Mouse (Mus musculus) right cerebral cortex, postnatal 14 days (tissue): ENCODE measurements around the gene Ankk1.

Experiments used
- DNase-seq: peaks from one replicate; pipeline ENCODE4 v3.0.0; 2022

Ankk1 gene

DNA sequence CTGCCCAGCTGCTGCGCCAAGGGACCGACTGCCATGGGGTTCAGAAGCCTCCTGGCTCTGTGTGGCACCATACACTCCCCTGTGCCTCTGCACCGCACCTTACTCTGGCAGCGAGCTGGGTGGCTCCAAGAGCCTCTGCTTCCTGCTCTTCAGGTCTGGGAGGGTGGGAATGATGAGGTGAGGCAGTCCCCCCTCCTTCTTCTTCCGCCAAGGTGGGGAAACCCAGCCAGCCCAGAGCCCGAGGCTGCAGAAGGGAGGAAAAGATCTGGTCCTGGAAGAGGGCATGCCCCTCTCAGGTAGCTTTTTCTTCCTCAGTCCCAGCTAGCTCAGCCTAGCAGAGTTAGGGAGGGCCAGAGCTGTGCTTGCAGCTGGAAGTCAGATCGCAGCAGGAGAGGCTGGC is at the start of gene Ankk1:
Ankk1 (minus strand) TSS at position 101 of the 400 bp plus-strand sequence.
- no peak for DNase-seq

DNA sequence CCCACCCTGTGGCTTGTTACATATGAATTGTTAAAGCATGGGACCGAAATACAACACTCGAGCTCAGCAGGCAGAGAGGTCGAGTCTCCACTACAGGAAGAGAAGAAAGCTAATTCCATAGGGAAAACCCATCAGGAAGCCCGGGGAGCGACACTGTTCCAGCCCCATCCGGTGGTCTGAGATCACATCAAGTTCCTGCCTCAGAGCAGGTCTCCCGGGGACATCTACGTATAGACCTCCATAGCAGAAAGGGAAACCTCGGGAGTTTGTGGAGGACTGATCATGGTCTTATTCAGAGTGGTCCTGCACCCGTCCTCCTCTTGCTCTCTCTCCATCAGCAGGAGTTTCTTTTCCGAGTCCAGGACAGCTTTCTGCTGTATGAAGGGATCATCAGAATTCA is 45.3 kb upstream of the Ankk1 start:
- no peak for DNase-seq

DNA sequence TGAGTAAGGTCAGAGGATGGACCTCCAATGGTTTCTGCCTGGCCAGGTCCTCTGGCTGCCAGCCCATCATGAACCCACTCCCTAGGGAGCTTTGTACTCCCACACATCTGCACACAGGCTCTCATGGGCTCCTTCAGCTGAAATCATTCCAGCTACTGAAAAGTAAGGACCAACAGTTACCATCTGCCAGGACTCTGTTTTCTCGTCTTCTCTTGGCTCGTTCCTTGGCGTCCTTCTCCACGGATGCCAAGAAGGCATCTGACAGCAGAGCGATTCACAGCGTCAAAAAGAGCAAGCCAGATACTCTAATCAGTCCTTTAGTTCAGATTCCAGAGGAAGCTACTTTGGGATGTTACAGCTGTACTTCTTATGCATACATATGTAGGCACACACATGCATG is 44.1 kb upstream of the Ankk1 start:
- no peak for DNase-seq

DNA sequence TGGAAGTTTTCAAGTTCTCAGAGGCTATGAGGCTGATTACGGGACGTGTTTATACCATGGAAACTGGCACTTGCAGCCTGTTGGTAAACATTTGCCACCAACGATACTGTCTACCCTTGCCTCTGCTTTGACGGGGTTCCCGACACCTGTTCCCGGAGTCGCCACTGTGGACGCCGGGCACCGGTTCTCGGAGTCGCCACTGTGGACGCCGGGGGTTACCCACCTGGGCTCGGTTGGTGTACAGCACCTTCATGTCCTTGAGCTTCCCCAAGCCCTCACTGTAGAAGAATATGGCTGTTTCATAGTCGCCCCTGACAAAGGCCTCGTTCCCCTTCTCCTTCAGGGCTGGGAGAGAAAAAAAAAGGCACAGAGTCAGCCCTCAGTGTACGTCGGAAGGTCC is 43.2 kb upstream of the Ankk1 start:
- no peak for DNase-seq

DNA sequence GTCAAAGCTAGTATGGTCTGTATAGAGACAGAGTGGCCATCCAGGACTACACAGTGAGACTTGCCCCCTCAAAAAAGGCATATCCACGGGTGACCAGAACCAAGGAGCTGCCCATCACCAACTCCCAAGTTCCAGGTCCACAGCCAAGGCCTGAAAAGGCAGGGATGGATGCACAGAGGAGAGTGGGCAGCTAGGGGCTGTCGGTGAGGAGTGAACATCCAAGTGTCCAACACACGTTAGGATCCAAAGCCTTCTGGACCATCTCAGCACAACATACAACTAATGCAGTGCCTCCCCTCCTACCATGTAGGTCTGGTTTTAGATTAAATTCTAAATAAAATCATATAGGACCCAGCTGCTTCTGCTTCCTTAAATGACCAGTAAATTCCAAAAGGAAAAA is 29.3 kb upstream of the Ankk1 start:
- DNase-seq: no peak

DNA sequence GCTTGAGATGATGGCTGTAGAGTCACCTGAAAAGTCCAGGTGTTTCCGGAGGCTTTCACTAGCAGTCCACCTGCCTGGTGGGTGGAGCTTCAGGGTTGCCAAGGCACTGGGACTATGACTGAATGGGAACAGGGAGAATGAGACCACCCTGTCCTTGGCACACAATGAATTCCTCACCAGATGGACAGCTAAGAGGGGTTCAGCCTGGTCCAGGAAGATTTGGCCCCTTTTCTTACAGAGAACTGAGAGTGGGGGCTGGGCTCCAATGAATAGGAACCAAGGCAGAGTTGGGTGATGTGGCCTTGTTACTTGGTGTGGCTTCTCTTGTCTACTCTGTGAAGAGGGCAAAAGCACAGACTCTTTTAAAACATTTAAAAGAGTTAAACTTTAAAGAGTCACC is 25.6 kb upstream of the Ankk1 start:
- DNase-seq: no peak

DNA sequence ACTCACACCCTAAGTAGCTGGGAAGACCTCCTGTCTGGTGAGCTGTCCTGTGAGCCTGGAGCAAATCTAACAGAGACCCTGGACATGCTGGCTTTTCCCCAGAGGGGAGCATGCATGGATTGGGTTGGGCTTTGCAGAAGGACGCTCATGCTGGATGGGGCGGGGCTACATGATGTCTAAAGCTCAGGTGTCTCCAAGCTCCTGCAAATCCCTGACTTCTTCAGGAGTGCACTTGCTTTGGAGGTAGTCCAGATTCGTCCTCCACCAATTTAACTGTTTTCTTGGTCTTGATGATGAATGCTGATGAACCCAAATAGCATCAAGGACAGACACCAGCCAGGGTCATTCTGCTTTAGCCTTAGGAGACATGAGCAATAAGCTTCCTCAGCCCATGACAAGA is 23.7 kb upstream of the Ankk1 start:
- no peak for DNase-seq

DNA sequence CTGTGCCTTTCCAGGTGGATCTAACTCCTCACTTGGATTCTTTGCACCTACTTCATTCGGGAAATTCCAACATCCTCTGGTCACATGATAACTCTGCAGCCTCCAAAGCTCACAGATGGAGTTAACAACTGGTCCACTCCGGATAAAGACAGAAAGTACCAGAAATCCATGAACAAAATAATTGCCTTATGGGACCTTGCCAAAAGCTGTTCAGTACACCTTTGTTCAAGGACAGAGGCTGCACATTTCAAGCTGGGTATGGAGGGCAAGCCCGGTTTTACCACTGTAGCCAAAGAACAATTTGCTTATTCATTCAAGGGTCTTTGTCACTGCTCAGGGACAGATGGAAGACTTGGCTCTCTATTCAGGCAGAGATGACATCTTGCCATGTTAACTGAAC is 15.8 kb upstream of the Ankk1 start:
- DNase-seq: no peak

DNA sequence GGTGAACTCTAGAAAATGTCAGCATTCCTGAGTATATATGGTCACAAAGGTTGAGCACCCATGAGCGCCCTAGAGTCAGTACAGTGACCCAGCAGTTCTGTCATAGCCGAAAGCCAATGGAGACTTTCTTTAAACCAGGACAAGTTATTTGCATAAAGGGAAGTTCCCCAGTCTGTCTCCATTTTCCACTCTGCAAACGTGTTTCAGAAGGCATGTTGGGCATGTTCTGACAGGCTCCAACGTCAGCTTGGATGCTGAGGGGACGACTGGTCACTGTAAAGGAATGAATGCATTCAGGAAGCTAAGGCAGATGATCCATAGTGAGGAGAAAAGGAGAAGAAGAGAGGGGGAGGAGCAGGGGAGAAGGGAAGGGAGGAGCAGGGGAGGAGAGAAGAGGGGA is 657 bp upstream of the Ankk1 start:
- DNase-seq: no peak

DNA sequence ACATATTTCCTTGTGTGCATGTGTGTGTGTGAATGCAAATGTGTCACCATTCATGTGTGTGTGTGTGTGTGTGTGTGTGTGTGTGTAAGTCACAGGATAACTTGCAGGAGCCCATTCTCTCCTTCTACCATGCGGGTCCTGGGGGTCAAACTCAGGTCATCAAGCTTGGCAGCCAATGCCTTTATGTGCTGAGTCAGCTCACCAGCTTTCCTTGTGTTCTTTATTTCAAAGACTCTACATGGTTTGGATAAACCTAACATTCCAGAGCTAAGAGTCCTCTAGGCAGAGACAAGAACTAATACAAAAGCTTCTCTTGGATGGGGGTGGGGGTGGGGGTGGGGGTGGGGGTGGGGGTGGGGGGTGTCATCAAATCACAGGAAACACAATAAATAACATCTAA is 1.2 kb downstream of the Ankk1 start:
- no peak for DNase-seq

DNA sequence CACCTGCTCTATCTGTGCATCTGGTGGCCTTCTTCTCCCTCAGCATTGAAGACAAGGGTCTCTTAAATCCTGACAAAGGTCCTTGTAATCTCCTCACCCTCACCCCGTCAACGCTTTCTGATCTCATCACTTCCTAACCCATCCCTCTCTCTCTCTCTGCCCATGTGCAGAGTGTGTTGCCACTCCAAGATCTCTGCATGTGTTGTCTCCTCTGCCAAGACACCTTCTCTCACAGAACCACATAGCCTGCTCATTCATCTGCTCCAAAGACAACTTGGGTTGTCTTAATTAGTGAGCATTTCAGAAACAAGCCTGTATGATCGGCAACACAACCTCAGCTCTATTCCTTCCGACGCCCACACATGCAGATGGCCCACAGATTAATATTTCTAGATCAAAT is 3.0 kb downstream of the Ankk1 start:
- DNase-seq: no peak

DNA sequence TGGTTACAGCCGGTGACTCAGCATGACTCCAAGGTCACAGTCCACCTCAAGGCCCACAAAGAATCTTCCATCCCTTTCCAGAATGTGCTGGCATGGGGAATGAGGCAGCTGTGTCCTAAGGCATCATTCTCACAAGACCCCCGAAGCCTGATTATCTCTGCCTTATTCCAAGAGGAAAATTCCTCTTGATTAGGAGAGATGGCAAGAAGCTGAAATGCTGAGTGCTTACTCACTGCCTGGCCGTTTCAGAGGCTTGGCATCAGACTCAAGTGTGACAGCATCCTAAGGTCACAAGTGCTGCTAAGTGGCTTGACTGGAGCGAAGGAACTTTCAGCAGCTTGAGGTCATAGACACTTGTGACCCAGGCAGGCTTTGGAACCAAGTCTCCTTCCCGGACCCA is 16.2 kb downstream of the Ankk1 start:
- DNase-seq: no peak

DNA sequence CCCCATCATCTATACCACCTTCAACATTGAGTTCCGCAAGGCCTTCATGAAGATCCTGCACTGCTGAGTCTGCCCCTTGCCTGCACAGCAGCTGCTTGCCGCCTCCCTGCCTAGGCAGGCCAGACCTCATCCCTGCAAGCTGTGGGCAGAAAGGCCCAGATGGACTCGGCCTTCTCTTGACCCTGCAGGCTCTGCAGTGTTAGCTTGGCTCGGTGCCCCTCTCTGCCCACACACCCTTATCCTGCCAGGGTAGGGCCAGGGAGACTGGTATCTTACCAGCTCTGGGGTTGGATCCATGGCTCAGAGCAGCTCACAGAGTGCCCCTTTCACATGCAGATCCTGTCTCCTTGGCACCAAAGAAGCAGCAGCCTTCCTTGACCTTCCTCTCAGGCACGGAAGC is 19.8 kb downstream of the Ankk1 start:
- no peak for DNase-seq

DNA sequence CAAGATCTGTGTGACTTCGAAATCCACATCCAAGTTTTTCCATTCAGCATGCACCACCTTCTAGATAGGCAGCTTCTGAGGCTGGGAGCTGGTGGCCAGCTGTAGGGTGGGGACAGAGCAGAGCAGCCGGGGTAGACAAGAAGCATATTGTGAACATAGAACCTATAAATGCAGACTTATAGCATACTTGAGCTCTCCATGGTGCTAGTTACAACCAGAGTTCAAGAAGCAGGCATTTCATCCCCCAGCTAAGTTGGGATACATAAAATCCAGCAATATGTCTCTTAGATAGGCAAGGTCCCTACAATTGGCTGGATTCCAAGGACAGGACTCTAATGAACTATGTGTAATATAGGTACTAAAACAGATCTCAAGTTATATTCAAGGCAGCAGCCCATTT is 23.1 kb downstream of the Ankk1 start:
- DNase-seq: no peak

DNA sequence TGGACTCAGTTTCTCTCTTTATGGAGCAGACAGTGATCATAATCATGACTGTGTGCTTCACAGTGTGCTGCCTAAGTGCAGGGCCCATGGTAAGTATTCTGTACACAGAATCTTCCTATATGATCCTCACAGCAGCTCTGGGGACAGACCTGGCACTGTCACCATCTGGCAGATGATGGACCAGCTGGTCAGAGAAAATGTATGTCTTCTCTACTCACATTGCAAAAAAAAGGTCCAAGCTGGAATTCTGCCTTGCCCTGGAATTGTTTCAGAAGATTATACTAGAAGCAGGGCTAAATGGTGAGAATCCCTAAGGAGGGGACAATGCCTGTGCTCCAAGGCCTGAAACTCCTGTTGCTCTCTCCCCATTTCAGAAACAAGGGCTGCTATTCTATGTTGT is 30.8 kb downstream of the Ankk1 start:
- DNase-seq: no peak

DNA sequence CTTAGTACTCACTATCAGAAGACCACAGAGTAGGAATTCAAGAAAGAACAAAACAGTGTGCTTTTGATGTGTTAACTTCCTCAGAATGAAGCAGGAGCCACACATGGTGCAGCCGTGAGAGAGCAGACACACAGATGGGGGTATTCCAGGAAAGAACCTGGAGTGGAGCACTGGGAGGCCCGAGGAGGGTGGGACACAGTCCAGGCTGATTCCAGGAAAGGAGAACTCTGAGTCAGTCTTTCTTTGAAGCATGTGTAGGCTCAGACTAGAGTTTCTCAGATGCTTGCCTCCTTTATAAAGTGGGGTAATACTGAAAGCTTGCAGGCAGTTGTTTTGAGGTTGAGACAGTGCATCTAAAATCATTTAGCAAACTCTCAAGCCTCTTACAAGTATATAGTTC is 34.6 kb downstream of the Ankk1 start:
- no peak for DNase-seq

DNA sequence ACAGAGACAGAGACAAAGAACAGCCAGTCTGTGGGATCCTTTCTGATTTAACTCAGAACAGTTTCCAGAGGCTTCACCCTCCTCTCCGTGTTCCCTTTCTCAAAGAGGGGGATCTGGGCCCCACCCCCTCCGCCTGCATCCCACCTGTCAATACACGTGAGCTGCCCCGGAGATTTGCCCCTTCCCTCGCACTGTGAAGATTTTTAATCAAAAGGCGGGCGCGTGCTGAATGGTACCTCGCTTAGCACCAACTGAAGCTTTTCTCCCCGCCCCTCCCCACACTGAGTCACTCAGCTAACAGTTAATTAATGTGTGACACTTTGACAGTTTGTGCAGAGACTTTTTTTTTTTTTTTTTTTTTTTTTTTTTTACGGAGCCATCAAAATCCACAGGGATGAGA is 40.7 kb downstream of the Ankk1 start:
- DNase-seq: peak; percentile 9

DNA sequence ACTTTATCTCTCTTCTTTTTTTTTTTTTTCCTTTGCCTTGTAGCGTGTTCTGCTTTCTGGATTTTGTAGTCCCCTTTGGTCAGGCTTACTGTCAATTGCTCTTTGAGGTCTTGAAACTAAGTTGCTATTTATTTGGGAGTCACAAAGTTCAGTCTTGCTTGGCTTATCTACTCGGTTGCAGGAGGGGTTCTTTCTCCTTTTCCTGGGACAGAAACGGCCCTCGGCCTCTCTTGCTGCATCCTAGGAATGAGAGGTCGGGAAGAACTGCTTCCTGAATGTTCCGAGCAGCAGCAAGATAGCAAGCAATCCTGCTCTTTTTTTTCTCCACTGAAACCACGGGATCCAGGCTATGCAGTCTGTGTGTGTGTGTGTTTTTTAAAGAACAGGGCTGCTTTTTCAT is 41.5 kb downstream of the Ankk1 start:
- DNase-seq: no peak

DNA sequence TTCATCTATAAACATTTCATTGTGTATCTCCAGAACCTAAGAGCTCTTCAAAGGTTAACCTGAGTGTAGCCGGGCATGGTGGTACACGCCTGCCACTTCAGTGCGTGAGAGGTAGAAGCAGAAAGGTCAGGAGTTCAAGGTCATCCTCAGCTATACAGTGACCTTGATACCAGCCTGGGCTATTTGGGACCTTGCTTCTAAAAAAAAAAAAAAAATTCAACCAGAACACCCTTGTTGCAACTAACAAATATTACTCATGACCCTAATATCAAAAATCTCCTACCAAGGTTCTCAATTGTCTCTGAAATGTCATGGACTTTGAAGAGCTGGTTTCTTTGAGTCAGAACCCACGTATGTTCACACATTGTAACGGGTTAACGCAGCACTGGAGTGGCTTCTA is 42.0 kb downstream of the Ankk1 start:
- no peak for DNase-seq

DNA sequence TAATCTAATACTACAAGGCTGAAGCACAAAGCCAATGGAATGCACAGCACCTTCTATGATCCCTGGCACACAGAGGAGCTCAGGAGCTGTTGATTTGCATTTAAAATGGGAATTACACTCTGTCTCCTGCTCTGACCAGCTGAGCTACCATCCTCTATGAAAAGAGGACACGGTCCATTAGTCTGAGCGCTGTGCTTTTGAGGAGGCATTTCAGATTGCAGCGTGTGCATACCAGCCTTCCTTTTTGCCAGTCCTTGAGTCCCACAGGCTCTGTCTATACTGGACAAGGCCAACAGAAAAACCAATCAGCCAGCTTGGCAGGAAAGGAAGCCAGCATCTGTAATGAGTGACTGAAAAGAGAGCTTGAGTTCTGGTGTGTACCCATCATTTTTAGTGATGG is 42.8 kb downstream of the Ankk1 start:
- DNase-seq: no peak

DNA sequence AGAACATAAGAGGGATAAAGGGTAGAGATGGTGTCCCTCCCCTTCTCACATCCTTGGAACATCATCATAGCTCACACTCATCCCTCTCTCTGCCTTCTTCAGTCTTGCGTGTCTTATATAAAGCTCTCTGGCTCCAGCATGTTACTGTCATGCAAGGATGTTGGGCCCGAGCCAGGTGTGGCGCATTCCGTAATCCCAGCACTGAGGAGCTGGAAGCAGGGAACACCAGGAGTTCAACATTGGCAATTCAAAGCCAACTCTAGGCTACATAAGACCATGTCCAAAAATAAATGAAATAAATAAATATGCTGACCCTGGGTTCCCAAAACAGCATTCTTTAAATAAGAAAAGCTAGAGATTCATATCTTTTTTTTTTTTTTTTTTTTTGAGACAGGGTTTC is 46.9 kb downstream of the Ankk1 start:
- peak; percentile 55 for DNase-seq

DNA sequence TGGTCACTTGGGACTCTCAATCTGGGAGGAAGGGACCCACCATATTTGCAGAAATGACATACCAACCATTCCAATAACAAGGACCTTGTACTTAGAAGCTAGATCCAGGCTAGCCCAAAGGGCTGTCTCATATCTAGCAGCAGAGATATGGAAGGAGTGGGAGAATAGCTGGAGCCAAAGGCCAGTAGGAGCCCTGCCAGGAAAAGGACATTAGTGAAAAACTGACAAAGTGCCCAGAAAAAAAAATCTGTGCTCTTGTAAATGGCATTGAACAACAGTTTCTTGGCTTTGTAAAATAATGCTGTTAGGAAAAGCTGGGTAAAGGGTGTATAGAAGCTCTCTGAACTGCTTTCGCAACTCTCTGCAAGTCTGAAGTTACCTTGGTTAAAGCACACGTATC is 52.9 kb downstream of the Ankk1 start:
- no peak for DNase-seq

DNA sequence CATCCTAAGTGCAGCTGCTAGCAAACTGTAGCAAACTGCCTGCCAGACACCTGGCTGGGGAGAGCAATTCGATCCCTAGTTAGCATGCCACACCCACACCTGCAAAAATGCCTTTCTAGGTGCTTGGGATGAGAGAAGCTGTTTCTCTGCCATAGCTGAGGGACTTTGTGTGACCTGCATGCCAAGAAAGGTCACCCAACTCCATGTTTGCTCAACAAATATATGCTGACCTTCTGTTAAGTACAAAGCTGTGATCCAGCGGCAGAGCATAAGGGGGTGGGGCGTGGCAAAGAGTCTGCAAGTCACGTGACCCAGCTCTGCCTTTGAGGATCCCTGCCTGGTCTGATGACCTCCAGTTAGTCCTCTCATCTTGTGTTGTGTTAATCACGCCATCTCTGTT is 61.1 kb downstream of the Ankk1 start:
- no peak for DNase-seq
